Mouse (Mus musculus) retina, postnatal 7 days (tissue): ENCODE measurements around the gene Rcc1.
A peak's percentile ranks its signal among the peaks of the same experiment; 100 is the strongest.
"Not testable (repeated sequence)": the region's sequence is repeated elsewhere in the genome, so short reads cannot be mapped to it uniquely, and the experiment has no call there.

Experiments
- DNase-seq: peaks from one replicate; pipeline ENCODE4 v3.0.0-alpha.2; 2012; ENCODE audit warnings: low read depth, low spot score

The Rcc1 gene

GRCm38 (mm10) chr4:132315711-132316110, 37.7 kb downstream of the Rcc1 start:
- DNase-seq: no peak

- no peak for DNase-seq
Observed at GRCm38 (mm10) chr4:132312627-132313026, 40.8 kb downstream of the Rcc1 start.

GRCm38 (mm10) chr4:132311801-132312200, 41.6 kb downstream of the Rcc1 start:
- DNase-seq: no peak

- DNase-seq: no peak
Observed at GRCm38 (mm10) chr4:132311209-132311608, 42.2 kb downstream of the Rcc1 start.

GRCm38 (mm10) chr4:132309849-132310472, 43.4 kb downstream of the Rcc1 start:
- DNase-seq: no peak

GRCm38 (mm10) chr4:132309140-132309848, 44.1 kb downstream of the Rcc1 start:
- DNase-seq: no peak

- peak; percentile 84 for DNase-seq
Observed at GRCm38 (mm10) chr4:132308437-132309139, 44.8 kb downstream of the Rcc1 start.

- no peak for DNase-seq
Observed at GRCm38 (mm10) chr4:132306004-132306403, 47.4 kb downstream of the Rcc1 start.

- DNase-seq: no peak
Observed at GRCm38 (mm10) chr4:132305276-132305675, 48.1 kb downstream of the Rcc1 start.

- DNase-seq: not testable (repeated sequence)
Observed at GRCm38 (mm10) chr4:132303484-132303883, 49.9 kb downstream of the Rcc1 start.

- no peak for DNase-seq
Observed at GRCm38 (mm10) chr4:132302939-132303479, 50.4 kb downstream of the Rcc1 start, which contains the start of gene Rab42. Gene Rab42, minus strand, starts transcription at chr4:132303385.

GRCm38 (mm10) chr4:132301965-132302938, 51.2 kb downstream of the Rcc1 start:
- no peak for DNase-seq

- DNase-seq: no peak
Observed at GRCm38 (mm10) chr4:132301486-132301885, 51.9 kb downstream of the Rcc1 start.

- no peak for DNase-seq
Observed at GRCm38 (mm10) chr4:132299849-132300248, 53.6 kb downstream of the Rcc1 start.

- DNase-seq: no peak
Observed at GRCm38 (mm10) chr4:132295696-132296390, 57.6 kb downstream of the Rcc1 start.

- no peak for DNase-seq
Observed at GRCm38 (mm10) chr4:132293682-132294240, 59.6 kb downstream of the Rcc1 start.

- DNase-seq: no peak
Observed at GRCm38 (mm10) chr4:132292988-132293387, 60.4 kb downstream of the Rcc1 start.

- DNase-seq: no peak
Observed at GRCm38 (mm10) chr4:132291624-132292335, 61.6 kb downstream of the Rcc1 start.

GRCm38 (mm10) chr4:132291056-132291455, 62.3 kb downstream of the Rcc1 start:
- DNase-seq: no peak
